Mouse (Mus musculus) C2C12 (cell line): ENCODE results near the gene Mindy1.

Experiments
- CTCF ChIP-seq: IDR thresholded peaks from one replicate; pipeline ENCODE4 v1.5.1; 2011; ENCODE audit not compliant: control insufficient read depth, insufficient read depth, insufficient read length
- USF1 ChIP-seq: IDR thresholded peaks from one replicate; pipeline ENCODE4 v1.6.1; 2011; ENCODE audit warnings: low read depth, mild to moderate bottlenecking, control low read depth, moderate library complexity

- no peak for TF ChIP-seq CTCF
- no peak for TF ChIP-seq USF1
Observed at GRCm38 (mm10) chr3:95275161-95275560, 6.0 kb upstream of the Mindy1 start.
